Mouse (Mus musculus) gastrocnemius, adult 18-20 months (tissue): ENCODE measurements at regions not wholly inside any gene's neighbourhood (a gene's known extent, or its start where the extent isn't known, plus 50 kb on each side); places are given as distances from the start of the nearest gene placed in this dataset.
A peak's percentile ranks its signal among the peaks of the same experiment; 100 is the strongest.

Experiments used
- DNase-seq: peaks from one replicate; pipeline ENCODE4 v3.0.0; 2021; ENCODE audit warnings: low spot score

GRCm38 (mm10) chr1:121153476-121153875 is 178.9 kb downstream of the Insig2 start:
- DNase-seq, result peak; percentile 48

- no peak for DNase-seq
Observed at GRCm38 (mm10) chr1:121154616-121155015, 177.8 kb downstream of the Insig2 start.

- DNase-seq, result no peak
Observed at GRCm38 (mm10) chr1:121168651-121169050, 163.7 kb downstream of the Insig2 start.

- no peak for DNase-seq
Observed at GRCm38 (mm10) chr1:121176541-121176940, 155.8 kb downstream of the Insig2 start.

GRCm38 (mm10) chr1:121177136-121177907 is 155.1 kb downstream of the Insig2 start:
- no peak for DNase-seq

- DNase-seq, result peak; percentile 14
Observed at GRCm38 (mm10) chr1:121177908-121178311, 154.5 kb downstream of the Insig2 start.

GRCm38 (mm10) chr1:121178611-121179245 is 153.7 kb downstream of the Insig2 start:
- no peak for DNase-seq

GRCm38 (mm10) chr1:121180273-121181030 is 151.9 kb downstream of the Insig2 start:
- peak; percentile 79 for DNase-seq

- DNase-seq, result no peak
Observed at GRCm38 (mm10) chr1:121188895-121189294, 143.5 kb downstream of the Insig2 start.

- no peak for DNase-seq
Observed at GRCm38 (mm10) chr1:121194800-121195199, 137.6 kb downstream of the Insig2 start.

- DNase-seq, result peak; percentile 3
Observed at GRCm38 (mm10) chr1:121215843-121216242, 116.5 kb downstream of the Insig2 start.

GRCm38 (mm10) chr1:121224250-121224649 is 108.1 kb downstream of the Insig2 start:
- no peak for DNase-seq

GRCm38 (mm10) chr1:121226466-121227232 is 105.7 kb downstream of the Insig2 start:
- no peak for DNase-seq

GRCm38 (mm10) chr1:121227233-121227594 is 105.2 kb downstream of the Insig2 start:
- no peak for DNase-seq

- peak; percentile 18 for DNase-seq
Observed at GRCm38 (mm10) chr1:121243576-121243975, 88.8 kb downstream of the Insig2 start.

GRCm38 (mm10) chr1:121247556-121247955 is 84.8 kb downstream of the Insig2 start:
- no peak for DNase-seq

GRCm38 (mm10) chr1:121249081-121249480 is 83.3 kb downstream of the Insig2 start:
- DNase-seq, result no peak

- DNase-seq, result no peak
Observed at GRCm38 (mm10) chr1:121250686-121251085, 81.7 kb downstream of the Insig2 start.

GRCm38 (mm10) chr1:121252056-121252455 is 80.3 kb downstream of the Insig2 start:
- DNase-seq, result no peak

GRCm38 (mm10) chr1:121254196-121254595 is 78.2 kb downstream of the Insig2 start:
- DNase-seq, result peak; percentile 8
